Mouse (Mus musculus): ENCODE measurements around the gene Sema4c.

DNA sequence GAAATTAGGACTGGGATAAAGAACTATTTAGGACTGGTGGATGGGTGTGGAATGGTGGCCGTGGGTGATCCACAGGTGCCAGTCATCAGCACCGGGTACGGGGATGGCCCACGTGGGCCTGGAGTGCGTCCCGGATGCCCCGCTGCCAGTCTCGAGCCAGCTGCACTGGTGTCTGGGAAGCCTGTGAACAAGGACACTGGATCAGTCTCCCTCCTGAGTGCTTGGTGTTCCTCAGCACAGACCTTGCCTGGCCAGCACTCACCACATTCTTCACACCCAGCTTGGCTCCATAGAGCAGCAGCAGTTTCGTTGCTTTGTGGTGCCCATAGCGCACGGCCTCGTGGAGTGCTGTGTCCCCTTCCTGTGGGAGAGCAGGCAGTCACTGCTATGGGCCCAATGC, 26.7 kb downstream of the Sema4c start:
- TF ChIP-seq CTCF (conservative IDR thresholded peaks at IDR 0.05; ENCODE audit: insufficient read depth, insufficient read length, low read depth, low read length) (no peak), POLR2A (IDR thresholded peaks at IDR 0.05; ENCODE audit: low read depth, low read length) (no peak)
